Mouse (Mus musculus) kidney, adult 2 months (tissue): ENCODE results near the gene Smco3.
A peak's percentile ranks its signal among the peaks of the same experiment; 100 is the strongest.

Source experiments
- CTCF ChIP-seq: fragments of 200-500 bp; conservative IDR thresholded peaks from 2 replicates; pipeline ENCODE4 v1.5.1; 2011; ENCODE audit warnings: low read depth, mild to moderate bottlenecking, control low read depth, low read length, moderate library complexity, mixed read lengths; ENCODE audit not compliant: insufficient read depth, insufficient read length
- POLR2A ChIP-seq: fragments of 200-500 bp; IDR thresholded peaks from one replicate; pipeline ENCODE4 v1.6.1; 2011; ENCODE audit warnings: low read depth, low read length, control low read depth

DNA sequence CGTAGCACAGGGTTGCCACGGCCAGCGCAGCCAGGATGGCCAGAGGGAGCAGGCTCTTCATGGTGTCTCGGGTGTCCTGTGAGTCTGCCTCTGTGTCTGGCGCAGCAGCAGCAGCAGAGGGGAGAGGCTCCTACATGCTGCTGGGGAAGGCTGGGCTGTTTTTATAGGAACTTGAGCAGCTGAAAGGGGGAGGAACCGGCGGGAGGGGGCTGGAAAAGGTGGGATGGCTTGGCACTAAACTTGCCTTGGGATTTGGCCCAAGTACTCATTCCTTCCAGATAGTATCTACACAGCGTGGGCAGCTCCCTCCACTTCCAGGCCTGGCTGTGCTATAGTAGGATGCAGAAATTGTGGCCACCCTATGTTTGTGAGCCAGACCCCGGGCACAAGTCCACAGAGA is 40.4 kb upstream of the Smco3 start, which contains the start of gene Mgp:
- TF ChIP-seq CTCF (no peak), POLR2A (peak; percentile 37)
